Mouse (Mus musculus) testis, adult 2 months (tissue): ENCODE data around the gene Gclm.

Source experiments
- CTCF ChIP-seq: fragments of 200-500 bp; IDR thresholded peaks from 2 replicates; pipeline ENCODE4 v1.5.1; 2012; ENCODE audit warnings: low read depth, mild to moderate bottlenecking, inconsistent platforms, low read length, moderate library complexity; ENCODE audit not compliant: control insufficient read depth, insufficient read depth, insufficient replicate concordance
- POLR2A ChIP-seq: fragments of 200-500 bp; IDR thresholded peaks from 2 replicates; pipeline ENCODE4 v1.6.1; 2012; ENCODE audit warnings: low read depth, mild to moderate bottlenecking, inconsistent platforms, low read length, moderate library complexity; ENCODE audit not compliant: control insufficient read depth

DNA sequence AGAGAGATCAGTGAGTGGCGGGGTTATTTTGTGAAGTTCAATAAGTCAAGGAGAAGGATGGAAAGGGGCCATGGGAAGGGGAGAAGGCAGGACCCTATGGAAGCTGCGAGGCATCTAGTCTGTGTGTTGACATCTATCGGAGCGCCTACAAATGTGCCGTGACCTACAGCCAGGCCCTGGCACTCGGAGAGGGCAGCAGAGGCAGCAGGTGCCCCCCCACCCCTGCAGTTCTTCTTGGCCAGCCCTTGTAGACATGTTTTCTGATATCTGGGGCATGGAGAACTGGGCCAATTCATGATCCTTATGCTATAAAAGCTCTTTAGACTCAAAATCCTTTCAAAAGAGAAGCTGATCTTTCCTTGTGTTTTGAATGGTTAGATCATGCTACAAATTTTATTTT lies 37.6 kb upstream of the Gclm start:
- TF ChIP-seq CTCF = no peak
- TF ChIP-seq POLR2A = no peak
